Mouse (Mus musculus): Measurements from ENCODE around the gene Trp53i13. TPM values are rescaled to one million over a fixed set of nuclear protein-coding genes. Genes with fewer than 3 reads are reported as not detected.
"Not testable (repeated sequence)": the region's sequence is repeated elsewhere in the genome, so short reads cannot be mapped to it uniquely, and the experiment has no call there.

Gene Trp53i13
- 1.3 and 2.4 TPM in 2 replicates for polyA plus RNA-seq (2012)

DNA sequence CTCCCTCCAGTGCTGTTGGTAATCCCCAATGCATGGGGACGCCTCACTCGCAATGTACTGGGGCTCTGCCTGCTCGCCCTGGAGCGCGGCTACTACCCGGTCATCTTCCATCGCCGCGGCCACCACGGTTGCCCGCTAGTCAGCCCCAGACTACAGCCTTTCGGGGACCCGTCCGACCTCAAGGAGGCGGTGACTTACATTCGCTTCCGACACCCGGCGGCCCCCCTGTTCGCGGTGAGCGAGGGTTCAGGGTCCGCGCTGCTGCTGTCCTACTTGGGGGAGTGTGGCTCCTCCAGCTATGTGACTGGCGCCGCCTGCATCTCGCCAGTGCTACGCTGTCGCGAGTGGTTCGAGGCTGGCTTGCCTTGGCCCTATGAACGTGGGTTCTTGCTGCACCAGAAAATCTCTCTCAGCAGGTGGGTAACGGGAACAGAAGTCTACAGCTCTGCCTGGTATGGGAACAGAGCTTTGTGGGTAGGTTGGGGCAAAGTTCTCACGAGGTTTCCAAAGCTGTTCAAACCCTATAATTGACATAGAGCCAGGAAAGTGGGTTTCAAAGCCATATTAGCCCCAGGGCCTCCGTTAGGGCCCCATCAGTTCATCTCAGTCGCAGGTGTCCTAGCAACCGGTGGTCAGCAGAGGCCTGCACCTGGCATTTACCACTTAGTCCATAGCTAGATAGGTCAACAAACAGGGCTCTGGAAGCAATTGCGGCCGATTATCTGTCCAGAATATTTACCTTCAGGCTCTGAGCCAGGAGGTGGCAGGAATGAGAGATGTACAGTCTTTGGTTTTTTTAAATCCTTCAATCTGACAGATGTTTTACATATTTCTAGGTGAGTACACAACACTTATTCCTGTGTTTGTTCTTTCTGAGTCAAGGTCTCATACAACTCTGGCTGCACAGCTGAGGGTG, at the start of gene Trp53i13:
Gene Trp53i13 (minus strand): TSS at position 344 of the 916 bp plus-strand sequence.
- Histone ChIP-seq H3K36me3 (ENCODE audit: control insufficient read depth) (no peaks in the 10 kb centered on the region), H3K4me1 (ENCODE audit: control insufficient read depth) (peaks cover 39% of the 10 kb centered on the region), H3K27me3 (ENCODE audit: control insufficient read depth) (peaks cover 75% of the 10 kb centered on the region), H3K9me3 (ENCODE audit: control insufficient read depth, low read length) (peaks cover 9% of the 10 kb centered on the region), H3K4me3 (replicated peaks) (peak within 1 kb of the TSS; percentile 83)
- TF ChIP-seq GATA1 (IDR thresholded peaks at IDR 0.05; ENCODE audit: low read length) (no peak), TAL1 (IDR thresholded peaks at IDR 0.05; ENCODE audit: low read length) (no peak)

DNA sequence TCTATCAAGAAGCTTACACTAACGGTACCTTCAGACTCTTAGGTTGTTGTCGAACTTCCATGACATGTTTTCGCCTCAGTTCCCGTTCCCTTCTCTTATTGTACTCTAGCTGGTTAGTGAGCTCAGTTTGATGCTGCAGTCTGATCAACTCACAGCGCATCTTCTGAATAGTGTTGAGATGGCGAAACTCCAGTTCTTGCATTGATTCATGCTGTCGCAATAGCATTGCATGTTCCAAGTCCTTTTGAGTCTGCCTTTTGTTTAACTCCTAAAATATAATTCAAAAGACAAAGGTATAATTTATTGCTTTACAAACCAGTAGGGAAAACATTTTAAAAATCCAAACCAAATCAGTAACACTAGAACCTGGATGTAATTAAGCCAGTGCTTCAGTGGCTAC, 29.5 kb upstream of the Trp53i13 start:
- H3K36me3 ChIP-seq (ENCODE audit: control insufficient read depth), result peaks cover 89% of the 10 kb centered on the region
- H3K4me1 ChIP-seq (ENCODE audit: control insufficient read depth), result no peaks in the 10 kb centered on the region
- H3K27me3 ChIP-seq (ENCODE audit: control insufficient read depth), result no peaks in the 10 kb centered on the region
- H3K9me3 ChIP-seq (ENCODE audit: control insufficient read depth, low read length), result no peaks in the 10 kb centered on the region
- no peak overlapping the region for H3K4me3 ChIP-seq (replicated peaks)
- no peak for TF ChIP-seq TAL1 (IDR thresholded peaks at IDR 0.05; ENCODE audit: low read length)
- TF ChIP-seq GATA1 (IDR thresholded peaks at IDR 0.05; ENCODE audit: low read length), result no peak

DNA sequence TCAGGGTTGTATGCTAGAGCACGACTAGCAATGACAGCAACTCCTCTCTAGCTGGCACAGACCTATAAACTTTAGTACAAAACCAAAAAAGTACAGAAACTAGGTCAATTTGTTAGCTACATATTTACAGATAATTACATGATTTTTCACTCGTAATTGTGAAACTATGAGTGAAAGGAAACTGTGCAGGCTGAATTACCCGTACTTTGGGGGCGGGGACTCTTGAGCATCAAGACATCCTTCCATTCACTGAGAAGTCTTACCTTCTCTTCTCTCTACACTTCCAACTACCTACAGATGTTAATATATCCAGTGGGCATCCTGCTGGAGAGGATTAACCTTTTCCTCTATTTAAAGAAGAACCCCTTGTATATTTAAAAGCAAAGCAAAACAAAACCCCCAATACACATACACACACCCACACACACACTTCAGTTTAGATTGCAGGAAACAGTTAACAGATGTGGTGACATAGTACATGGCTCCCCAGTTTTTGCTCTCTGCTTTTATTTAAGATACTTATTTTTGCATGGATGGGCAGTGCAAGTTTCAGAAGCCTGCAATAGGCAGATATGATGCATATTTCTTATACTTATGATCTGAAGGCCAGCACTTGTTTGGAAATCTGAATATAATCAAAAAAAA, 16.5 kb upstream of the Trp53i13 start:
- no peaks in the 10 kb centered on the region for H3K9me3 ChIP-seq (ENCODE audit: control insufficient read depth, low read length)
- H3K27me3 ChIP-seq (ENCODE audit: control insufficient read depth), result no peaks in the 10 kb centered on the region
- no peak overlapping the region for H3K4me3 ChIP-seq (replicated peaks)
- H3K4me1 ChIP-seq (ENCODE audit: control insufficient read depth), result no peaks in the 10 kb centered on the region
- peaks cover 37% of the 10 kb centered on the region for H3K36me3 ChIP-seq (ENCODE audit: control insufficient read depth)
- no peak for TF ChIP-seq GATA1 (IDR thresholded peaks at IDR 0.05; ENCODE audit: low read length)
- TF ChIP-seq TAL1 (IDR thresholded peaks at IDR 0.05; ENCODE audit: low read length), result no peak

DNA sequence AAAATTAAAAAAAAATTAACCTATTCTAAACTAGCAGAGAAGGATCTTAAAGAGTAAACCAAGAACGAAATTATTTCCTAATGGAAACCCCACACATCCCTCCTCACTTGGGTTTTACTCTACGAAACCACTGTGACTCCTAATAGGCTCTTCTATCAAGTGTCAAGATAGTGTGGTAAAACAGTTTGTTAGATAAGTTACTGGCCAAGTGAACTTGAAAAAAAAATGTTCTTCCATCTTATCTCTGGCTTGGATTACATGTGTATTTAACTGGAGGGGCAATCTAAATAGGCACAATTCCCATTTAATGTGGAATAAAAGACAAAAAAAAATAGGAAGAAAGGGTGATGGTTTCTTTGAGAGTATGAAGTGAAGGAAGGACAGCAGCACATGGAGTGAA, 15.1 kb upstream of the Trp53i13 start:
- H3K9me3 ChIP-seq (ENCODE audit: control insufficient read depth, low read length), result no peaks in the 10 kb centered on the region
- H3K4me1 ChIP-seq (ENCODE audit: control insufficient read depth), result no peaks in the 10 kb centered on the region
- no peaks in the 10 kb centered on the region for H3K27me3 ChIP-seq (ENCODE audit: control insufficient read depth)
- no peak for TF ChIP-seq TAL1 (IDR thresholded peaks at IDR 0.05; ENCODE audit: low read length)
- no peak for TF ChIP-seq GATA1 (IDR thresholded peaks at IDR 0.05; ENCODE audit: low read length)
- H3K36me3 ChIP-seq (ENCODE audit: control insufficient read depth), result peaks cover 22% of the 10 kb centered on the region
- no peak overlapping the region for H3K4me3 ChIP-seq (replicated peaks)

DNA sequence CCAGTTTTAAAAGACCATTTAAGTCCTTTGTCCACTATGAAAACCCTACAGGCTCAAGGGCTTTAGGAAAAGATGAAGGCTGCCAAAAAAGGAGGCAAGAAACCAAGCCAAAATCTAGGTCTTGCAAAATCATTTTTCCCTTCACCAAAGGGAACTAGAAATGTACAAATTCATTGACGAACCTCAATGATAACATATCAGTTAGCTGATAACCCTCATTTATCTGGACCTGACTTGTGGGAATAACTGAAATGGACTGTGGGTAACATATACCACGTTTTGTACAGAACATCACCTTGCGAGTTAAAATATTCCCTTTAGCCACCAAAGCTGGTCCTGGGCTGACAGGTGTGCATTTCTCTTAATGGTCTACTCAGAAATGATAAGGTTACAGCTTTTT, 13.9 kb upstream of the Trp53i13 start:
- H3K4me3 ChIP-seq (replicated peaks), result no peak overlapping the region
- peaks cover 13% of the 10 kb centered on the region for H3K36me3 ChIP-seq (ENCODE audit: control insufficient read depth)
- H3K4me1 ChIP-seq (ENCODE audit: control insufficient read depth), result no peaks in the 10 kb centered on the region
- no peaks in the 10 kb centered on the region for H3K9me3 ChIP-seq (ENCODE audit: control insufficient read depth, low read length)
- TF ChIP-seq GATA1 (IDR thresholded peaks at IDR 0.05; ENCODE audit: low read length) (no peak), TAL1 (IDR thresholded peaks at IDR 0.05; ENCODE audit: low read length) (no peak)
- H3K27me3 ChIP-seq (ENCODE audit: control insufficient read depth), result no peaks in the 10 kb centered on the region

DNA sequence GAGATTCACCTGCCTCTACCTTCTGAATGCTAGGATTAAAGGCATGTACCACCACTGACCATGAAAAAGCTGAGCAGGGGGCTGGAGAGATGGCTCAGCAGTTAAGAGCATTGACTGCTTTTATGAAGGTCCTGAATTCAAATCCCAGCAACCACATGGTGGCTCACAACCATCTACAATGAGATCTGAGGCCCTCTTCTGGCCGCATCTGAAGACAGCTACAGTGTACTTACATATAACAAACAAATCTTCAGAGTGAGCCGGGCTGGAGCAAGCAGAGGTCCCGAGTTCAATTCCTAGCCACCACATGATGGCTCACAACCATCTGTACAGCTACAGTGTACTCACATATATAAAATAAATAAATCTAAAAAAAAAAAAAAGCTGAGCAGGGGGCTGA, 12.6 kb upstream of the Trp53i13 start:
- not testable (repeated sequence) for H3K36me3 ChIP-seq (ENCODE audit: control insufficient read depth); H3K27me3 ChIP-seq (ENCODE audit: control insufficient read depth); H3K4me1 ChIP-seq (ENCODE audit: control insufficient read depth); H3K4me3 ChIP-seq (replicated peaks); H3K9me3 ChIP-seq (ENCODE audit: control insufficient read depth, low read length)

DNA sequence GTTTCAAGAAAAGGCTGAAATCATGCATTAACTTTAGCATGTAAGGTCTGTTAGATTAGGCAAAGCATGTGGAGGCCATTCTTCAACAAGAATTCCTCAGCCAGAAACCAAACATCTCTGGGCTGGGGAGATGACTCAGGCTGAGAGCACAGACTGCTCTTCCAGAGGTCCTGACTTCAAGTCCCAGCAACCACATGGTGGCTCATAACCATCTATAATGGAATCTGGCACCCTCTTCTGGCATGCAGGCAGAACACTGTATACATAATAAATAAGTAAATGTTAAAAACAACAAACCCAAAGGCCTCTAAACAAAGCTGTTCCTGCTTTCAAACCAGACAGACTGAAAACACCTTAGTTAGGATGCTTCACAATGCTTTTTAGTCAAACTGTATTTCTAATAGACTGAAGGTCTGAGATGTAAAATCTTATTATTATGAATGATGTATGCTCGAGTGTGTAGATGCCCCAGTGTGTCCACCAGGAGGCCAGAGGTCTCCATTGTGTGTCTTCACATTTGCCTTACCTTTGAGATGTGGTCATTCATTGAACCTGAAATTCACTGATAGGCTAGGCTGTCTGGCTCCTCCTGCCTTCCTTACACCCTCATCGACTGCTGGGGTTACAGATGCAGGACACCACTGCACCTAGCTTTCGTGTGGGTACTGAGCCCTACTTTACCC, 10.2 kb upstream of the Trp53i13 start:
- TF ChIP-seq TAL1 (IDR thresholded peaks at IDR 0.05; ENCODE audit: low read length), result no peak

DNA sequence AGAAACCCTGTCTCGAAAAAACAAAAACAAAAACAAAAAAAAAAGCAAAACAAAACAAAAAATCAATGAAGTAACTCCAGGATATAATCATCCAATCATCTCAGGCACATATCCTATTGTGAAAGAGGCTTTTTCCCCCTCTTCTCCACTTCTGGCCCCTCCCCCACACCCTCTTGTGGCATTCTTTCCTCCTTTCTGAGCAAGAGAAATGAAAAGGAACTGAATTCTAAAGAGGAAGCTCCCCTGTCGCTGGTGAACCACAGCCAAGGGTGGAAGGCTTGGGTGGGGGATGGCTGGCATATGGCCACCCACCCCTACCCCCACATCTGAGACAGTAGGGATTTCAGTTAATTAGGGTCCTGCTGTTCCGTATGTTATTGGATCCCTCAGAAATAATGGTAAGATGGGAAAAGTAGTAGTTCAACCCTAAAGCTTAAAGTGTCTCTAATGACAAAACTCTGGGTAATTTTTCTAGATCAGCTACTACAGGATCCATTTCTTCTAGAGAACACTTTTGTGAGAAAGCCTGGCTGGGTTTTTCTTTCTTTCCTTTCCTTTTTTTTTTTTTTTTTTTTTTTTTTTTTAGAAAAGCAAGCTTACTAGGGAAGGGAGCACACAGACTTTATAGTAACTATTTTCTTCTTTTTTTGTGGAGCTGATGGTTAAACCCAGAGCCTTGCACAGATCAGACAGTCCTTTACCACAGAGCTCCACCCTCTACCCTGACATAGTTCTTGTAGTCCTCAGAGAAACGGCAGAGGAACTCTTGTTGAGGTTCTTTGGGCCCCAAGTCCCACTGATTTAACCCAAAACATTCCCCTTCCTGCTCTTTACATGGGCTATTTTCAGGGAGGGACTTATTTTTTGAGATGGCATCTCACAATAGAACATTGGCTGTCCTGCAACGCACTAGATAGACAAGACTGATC, 5.1 kb upstream of the Trp53i13 start:
- H3K36me3 ChIP-seq (ENCODE audit: control insufficient read depth), result no peaks in the 10 kb centered on the region
- peaks cover 50% of the 10 kb centered on the region for H3K27me3 ChIP-seq (ENCODE audit: control insufficient read depth)
- H3K9me3 ChIP-seq (ENCODE audit: control insufficient read depth, low read length), result peaks cover 4% of the 10 kb centered on the region
- peaks cover under 1% of the 10 kb centered on the region for H3K4me1 ChIP-seq (ENCODE audit: control insufficient read depth)
- TF ChIP-seq GATA1 (IDR thresholded peaks at IDR 0.05; ENCODE audit: low read length) (no peak), TAL1 (IDR thresholded peaks at IDR 0.05; ENCODE audit: low read length) (no peak)
- H3K4me3 ChIP-seq (replicated peaks), result no peak overlapping the region

More for the DNA sequence above, 10.2 kb upstream of the Trp53i13 start:
- peaks cover 3% of the 10 kb centered on the region; the same call in 1 of the 2 replicates for H3K9me3 ChIP-seq (ENCODE audit: control insufficient read depth, low read length)
- no peaks in the 10 kb centered on the region for H3K4me1 ChIP-seq (ENCODE audit: control insufficient read depth)
- no peak overlapping the region for H3K4me3 ChIP-seq (replicated peaks)
- peaks cover 3% of the 10 kb centered on the region; the same call in 1 of the 2 replicates for H3K36me3 ChIP-seq (ENCODE audit: control insufficient read depth)
- peaks cover 4% of the 10 kb centered on the region; the same call in 1 of the 2 replicates for H3K27me3 ChIP-seq (ENCODE audit: control insufficient read depth)

All from erythroblast, embryonic 14.5 days (primary cell).